In the genomic region with DNA sequence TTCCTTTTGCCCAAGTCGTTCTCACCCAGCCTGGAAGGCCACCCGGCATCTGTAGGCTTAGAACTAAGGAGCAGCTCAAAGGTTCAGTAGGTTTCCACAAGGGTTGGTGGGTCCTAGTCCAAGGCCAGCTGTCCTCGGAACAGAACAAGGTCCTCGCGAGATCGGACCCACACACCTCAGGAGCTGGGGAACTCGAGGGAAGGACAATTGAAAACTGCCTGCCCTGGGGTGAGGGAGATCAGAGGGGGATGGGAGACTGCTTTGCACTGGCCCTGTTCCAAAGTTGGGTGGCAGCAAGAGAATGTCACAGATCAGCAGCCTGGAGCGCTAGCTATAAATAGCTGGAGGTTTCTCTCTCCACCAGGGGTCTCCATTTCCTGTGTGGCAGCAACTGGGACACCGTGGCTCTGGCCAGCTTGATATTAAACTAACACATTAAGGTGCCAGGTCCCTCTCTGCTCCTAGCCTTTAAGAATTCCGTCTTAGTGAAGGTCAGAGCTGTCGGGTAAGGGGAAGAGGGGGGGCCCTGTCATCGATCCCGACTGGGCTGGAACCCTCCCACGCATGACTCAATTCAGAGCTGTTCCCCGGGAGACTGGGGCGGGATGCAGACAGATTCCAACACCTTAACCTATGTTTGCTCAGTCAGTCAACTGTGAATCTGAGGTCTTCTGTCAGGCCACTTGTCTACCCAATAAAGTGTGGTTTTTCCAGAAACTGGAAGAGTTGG, we compare ENCODE assay signal across 7 mouse cellular contexts. TPM values are rescaled to one million over a fixed set of nuclear protein-coding genes. Genes with fewer than 3 reads are reported as not detected.
DNase-seq lines count a peak whose midpoint lies in the region; ATAC-seq and TF ChIP-seq lines count a peak whose summit lies in the region.

No protein-coding gene starts in this region.

- no peaks in the 10 kb centered on the region for H3K9me3 ChIP-seq in forebrain, postnatal 0 days (ENCODE audit: low read length)
- peaks cover 8% of the 10 kb centered on the region for H3K9me3 ChIP-seq in hindbrain, embryonic 10.5 days

- H3K4me1 ChIP-seq in forebrain, postnatal 0 days (ENCODE audit: insufficient read depth): no peaks in the 10 kb centered on the region
- H3K4me1 ChIP-seq in hindbrain, embryonic 10.5 days (replicated peaks): peaks cover 52% of the 10 kb centered on the region

- H3K4me2 ChIP-seq in forebrain, postnatal 0 days (ENCODE audit: low read depth): peak overlapping the region; percentile 86

- DNase-seq in R1 (ENCODE audit: low read depth, low spot score): peak; percentile 81
- peak; percentile 84 for DNase-seq in cerebellum, adult 11-12 months
- peak; percentile 85 for DNase-seq in forebrain, postnatal 0 days
- DNase-seq in hindbrain, embryonic 10.5 days (ENCODE audit: low spot score): peak; percentile 64
- DNase-seq in layer of hippocampus, postnatal 25 days (ENCODE audit: extremely low spot score in 1 of 2, low spot score in 1 of 2): peak; percentile 56 to 65
- peak; percentile 74 for DNase-seq in lung, postnatal 25 days (ENCODE audit: low spot score)
- DNase-seq in right cerebral cortex, adult 2 months (ENCODE audit: low spot score in 2 of 2): peak; percentile 62 to 74

- peak overlapping the region; percentile 74 for H3K4me3 ChIP-seq in forebrain, postnatal 0 days (ENCODE audit: low read depth, low read length)
- H3K4me3 ChIP-seq in hindbrain, embryonic 10.5 days: peak overlapping the region; percentile 98

- 11% methylated on average over 16 of the region's 16 CpGs for WGBS in forebrain, postnatal 0 days
- WGBS in hindbrain, embryonic 10.5 days: 10% methylated on average over 16 of the region's 16 CpGs

- H3K36me3 ChIP-seq in forebrain, postnatal 0 days (ENCODE audit: insufficient read depth): peaks cover 29% of the 10 kb centered on the region
- peaks cover 61% of the 10 kb centered on the region for H3K36me3 ChIP-seq in hindbrain, embryonic 10.5 days

- no peaks in the 10 kb centered on the region for H3K27me3 ChIP-seq in forebrain, postnatal 0 days (ENCODE audit: insufficient read depth, low read length)
- no peaks in the 10 kb centered on the region for H3K27me3 ChIP-seq in hindbrain, embryonic 10.5 days (ENCODE audit: insufficient read depth, poor library complexity, severe bottlenecking)

- H3K27ac ChIP-seq in forebrain, postnatal 0 days (ENCODE audit: low read depth, low read length): peak overlapping the region; percentile 73
- peak overlapping the region; percentile 95 for H3K27ac ChIP-seq in hindbrain, embryonic 10.5 days

- peak overlapping the region; percentile 58 for H3K9ac ChIP-seq in forebrain, postnatal 0 days

- peak; percentile 76 for TF ChIP-seq CTCF in forebrain, postnatal 0 days (IDR thresholded peaks at IDR 0.05; ENCODE audit: low read depth)

- peak; percentile 25 for ATAC-seq in forebrain, postnatal 0 days

RNA-seq across cellular contexts. Expression of a gene that starts 1.0 kb away (rescaled TPM):
- 69.0 and 86.2 TPM in 2 replicates for total RNA-seq in forebrain, postnatal 0 days (2014; rRNA removed)
- 177 and 209 TPM in 2 replicates for polyA plus RNA-seq in forebrain, postnatal 0 days (2015; fragmentation: Nextera tagmentation; extraction: Ambion mirVana)
- polyA plus RNA-seq in hindbrain, embryonic 10.5 days (2016; fragmentation: Nextera tagmentation; extraction: Ambion mirVana): 152 and 174 TPM in 2 replicates
- 100 to 1,000 TPM; 124 to 135 TPM for total RNA-seq in layer of hippocampus, postnatal 25 days (2021)

RNA-seq across cellular contexts. Expression of a gene that starts 7.1 kb away (rescaled TPM):
- 6.0 and 6.1 TPM in 2 replicates for total RNA-seq in forebrain, postnatal 0 days (2014; rRNA removed)
- 3.9 and 4.3 TPM in 2 replicates for polyA plus RNA-seq in forebrain, postnatal 0 days (2015; fragmentation: Nextera tagmentation; extraction: Ambion mirVana)
- polyA plus RNA-seq in hindbrain, embryonic 10.5 days (2016; fragmentation: Nextera tagmentation; extraction: Ambion mirVana): 0.54 and 0.78 TPM in 2 replicates
- 100 to 1,000 TPM; 128 to 145 TPM for total RNA-seq in layer of hippocampus, postnatal 25 days (2021)

RNA-seq across cellular contexts. Expression of a gene that starts 19.2 kb away (rescaled TPM):
- total RNA-seq in forebrain, postnatal 0 days (2014; rRNA removed): not detected in 2 replicates
- polyA plus RNA-seq in forebrain, postnatal 0 days (2015; fragmentation: Nextera tagmentation; extraction: Ambion mirVana): not detected in 2 replicates
- not detected in 2 replicates for polyA plus RNA-seq in hindbrain, embryonic 10.5 days (2016; fragmentation: Nextera tagmentation; extraction: Ambion mirVana)
- 1 to 10 TPM; 5.3 to 9.0 TPM for total RNA-seq in layer of hippocampus, postnatal 25 days (2021)

RNA-seq across cellular contexts. Expression of a gene that starts 22.5 kb away (rescaled TPM):
- total RNA-seq in forebrain, postnatal 0 days (2014; rRNA removed): 89.7 and 90.1 TPM in 2 replicates
- 93.6 and 107 TPM in 2 replicates for polyA plus RNA-seq in forebrain, postnatal 0 days (2015; fragmentation: Nextera tagmentation; extraction: Ambion mirVana)
- 101 and 118 TPM in 2 replicates for polyA plus RNA-seq in hindbrain, embryonic 10.5 days (2016; fragmentation: Nextera tagmentation; extraction: Ambion mirVana)
- total RNA-seq in layer of hippocampus, postnatal 25 days (2021): 100 to 1,000 TPM; 101 to 117 TPM

RNA-seq across cellular contexts. Expression of a gene that starts 48.2 kb away (rescaled TPM):
- 95.7 and 99.2 TPM in 2 replicates for total RNA-seq in forebrain, postnatal 0 days (2014; rRNA removed)
- 69.5 and 76.8 TPM in 2 replicates for polyA plus RNA-seq in forebrain, postnatal 0 days (2015; fragmentation: Nextera tagmentation; extraction: Ambion mirVana)
- 59.1 and 61.3 TPM in 2 replicates for polyA plus RNA-seq in hindbrain, embryonic 10.5 days (2016; fragmentation: Nextera tagmentation; extraction: Ambion mirVana)
- 10 to 100 TPM; 29.0 to 34.0 TPM for total RNA-seq in layer of hippocampus, postnatal 25 days (2021)

Comparison
In these comparisons a context has a peak if more than half of its experiments do, and no peak if none do; other contexts are left out.
1. Peak in every context shown above with its lines: DNase-seq, ATAC-seq, H3K4me3 ChIP-seq and H3K27ac ChIP-seq.
2. RNA of a gene that starts 7.1 kb away (total RNA-seq): 128 to 145 TPM in layer of hippocampus, postnatal 25 days; 6.0 to 6.1 TPM in forebrain, postnatal 0 days; every median in the first group is over 10 times any median in the second.